Mouse (Mus musculus) embryonic facial prominence, embryonic 13.5 days (tissue): ENCODE data around the gene Gse1. TPM values are rescaled to one million over a fixed set of nuclear protein-coding genes. Genes with fewer than 3 reads are reported as not detected.

Experiments
- ATAC-seq: fragments of 200-750 bp; cut with Nextera tagmentation; 2 replicates; pipeline ENCODE4 v1.8.0; 2017; ENCODE audit warnings: low read depth; ENCODE audit not compliant: insufficient number of reproducible peaks, insufficient read depth, low FRiP score, low TSS enrichment
- H3K27ac ChIP-seq: fragments of 300-500 bp; sonication (generic); 2 replicates; pipeline ENCODE4 v1.5.1; 2015; ENCODE audit warnings: moderate library complexity, mild to moderate bottlenecking, inconsistent platforms
- H3K27me3 ChIP-seq: fragments of 300-500 bp; sonication (generic); 2 replicates; pipeline ENCODE4 v1.6.1; 2015; ENCODE audit warnings: mild to moderate bottlenecking, inconsistent platforms
- H3K36me3 ChIP-seq: fragments of 300-500 bp; sonication (generic); 2 replicates; pipeline ENCODE4 v1.6.1; 2015; ENCODE audit warnings: mild to moderate bottlenecking, inconsistent platforms
- H3K4me1 ChIP-seq: fragments of 300-500 bp; sonication (generic); 2 replicates; pipeline ENCODE4 v1.6.1; 2015; ENCODE audit warnings: inconsistent platforms
- H3K4me2 ChIP-seq: fragments of 300-500 bp; sonication (generic); 2 replicates; pipeline ENCODE4 v1.6.1; 2015; ENCODE audit warnings: moderate library complexity, mild to moderate bottlenecking, inconsistent platforms
- H3K4me3 ChIP-seq: fragments of 300-500 bp; sonication (generic); 2 replicates; pipeline ENCODE4 v1.5.1; 2015; ENCODE audit warnings: mild to moderate bottlenecking, inconsistent platforms
- H3K9ac ChIP-seq: fragments of 300-500 bp; sonication (generic); 2 replicates; pipeline ENCODE4 v1.6.1; 2015; ENCODE audit warnings: mild to moderate bottlenecking, inconsistent platforms
- H3K9me3 ChIP-seq: fragments of 300-500 bp; sonication (generic); 2 replicates; pipeline ENCODE4 v1.6.1; 2016; ENCODE audit warnings: inconsistent platforms
- WGBS: fragments of 180-500 bp; shearing (Covaris S2); methylation state at CpG from one replicate; pipeline ENCODE4 v1.1.7; 2015; ENCODE audit warnings: mixed read lengths; 5-methylcytosine and 5-hydroxymethylcytosine counted together
- polyA plus RNA-seq: library from polyadenylated mRNA; unstranded; fragments of >200 nt; fragmentation: Nextera tagmentation; extraction: Ambion mirVana; gene quantifications from 2 replicates; pipeline ENCODE4 v1.2.1, GENCODE M21; 2015

Gene Gse1
- polyA plus RNA-seq, 1 experiment from 2014 or later = 8.6 TPM

GRCm38 (mm10) chr8:120424829-120425198 is 196.6 kb downstream of the Gse1 start:
- H3K27ac ChIP-seq = peak overlapping the region; percentile 92
- H3K9ac ChIP-seq = peak overlapping the region; percentile 54; the same call in 1 of the 2 replicates
- no peaks in the 10 kb centered on the region for H3K27me3 ChIP-seq
- 22% methylated on average over 4 of the region's 4 CpGs for WGBS
- peak overlapping the region; percentile 39 for H3K4me2 ChIP-seq
- no peaks in the 10 kb centered on the region for H3K36me3 ChIP-seq
- no peaks in the 10 kb centered on the region for H3K9me3 ChIP-seq
- peaks cover 89% of the 10 kb centered on the region for H3K4me1 ChIP-seq
- H3K4me3 ChIP-seq = no peak overlapping the region
- ATAC-seq = no peak

- Histone ChIP-seq H3K27ac (peak overlapping the region; percentile 92), H3K4me1 (peaks cover 86% of the 10 kb centered on the region), H3K36me3 (no peaks in the 10 kb centered on the region), H3K9ac (peak overlapping the region; percentile 54; the same call in 1 of the 2 replicates), H3K27me3 (no peaks in the 10 kb centered on the region), H3K4me3 (no peak overlapping the region), H3K9me3 (no peaks in the 10 kb centered on the region), H3K4me2 (peak overlapping the region; percentile 39)
- peak; percentile 54 for ATAC-seq
- 7% methylated on average over 8 of the region's 8 CpGs for WGBS
These were observed 197.1 kb downstream of the Gse1 start for GRCm38 (mm10) chr8:120425199-120425941.

GRCm38 (mm10) chr8:120426105-120426504 is 197.8 kb downstream of the Gse1 start:
- Histone ChIP-seq H3K9ac (no peak overlapping the region), H3K4me1 (peaks cover 83% of the 10 kb centered on the region), H3K9me3 (no peaks in the 10 kb centered on the region), H3K27me3 (no peaks in the 10 kb centered on the region), H3K4me3 (no peak overlapping the region), H3K36me3 (no peaks in the 10 kb centered on the region), H3K27ac (peak overlapping the region; percentile 92), H3K4me2 (0 out of 2 replicates have a peak overlapping the region, but pooled peaks have one; percentile 39)
- 44% methylated on average over 1 of the region's 1 CpGs for WGBS
- ATAC-seq = no peak

- peaks cover 76% of the 10 kb centered on the region for H3K4me1 ChIP-seq
- no peaks in the 10 kb centered on the region for H3K36me3 ChIP-seq
- 18% methylated on average over 20 of the region's 20 CpGs for WGBS
- H3K9ac ChIP-seq = 0 out of 2 replicates have a peak overlapping the region, but pooled peaks have one; percentile 17
- H3K4me2 ChIP-seq = peak overlapping the region; percentile 12; the same call in 1 of the 2 replicates
- H3K9me3 ChIP-seq = no peaks in the 10 kb centered on the region
- H3K27ac ChIP-seq = peak overlapping the region; percentile 92
- no peak overlapping the region for H3K4me3 ChIP-seq
- no peak for ATAC-seq
- H3K27me3 ChIP-seq = no peaks in the 10 kb centered on the region
These were observed 198.5 kb downstream of the Gse1 start for GRCm38 (mm10) chr8:120426622-120427385.

GRCm38 (mm10) chr8:120428492-120428891 is 200.2 kb downstream of the Gse1 start:
- no peaks in the 10 kb centered on the region for H3K36me3 ChIP-seq
- no peak overlapping the region for H3K4me3 ChIP-seq
- H3K9ac ChIP-seq = no peak overlapping the region
- no peak overlapping the region for H3K27ac ChIP-seq
- H3K4me1 ChIP-seq = peaks cover 75% of the 10 kb centered on the region
- H3K9me3 ChIP-seq = no peaks in the 10 kb centered on the region
- H3K4me2 ChIP-seq = no peak overlapping the region
- no peak for ATAC-seq
- 59% methylated on average over 5 of the region's 5 CpGs for WGBS
- H3K27me3 ChIP-seq = no peaks in the 10 kb centered on the region

DNA sequence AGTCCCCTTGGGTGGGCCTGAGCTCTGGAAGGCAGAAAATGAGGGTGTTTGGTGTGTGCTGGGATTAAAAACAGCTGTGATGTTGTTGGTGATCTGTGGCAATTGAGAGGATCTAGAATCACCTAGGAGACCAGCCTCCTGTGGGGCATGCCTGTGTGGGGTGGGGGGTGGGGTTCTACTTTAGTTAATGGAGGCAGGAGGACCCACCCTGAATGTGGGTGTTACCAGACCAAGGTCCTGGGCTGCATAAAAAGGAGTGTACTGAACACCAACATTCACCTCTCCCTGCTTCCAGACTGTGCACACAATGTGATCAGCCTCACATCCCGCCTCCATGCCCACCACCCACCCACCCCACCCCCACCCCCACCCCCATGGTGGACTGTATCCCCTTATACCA is 200.9 kb downstream of the Gse1 start:
- no peaks in the 10 kb centered on the region for H3K27me3 ChIP-seq
- H3K36me3 ChIP-seq = no peaks in the 10 kb centered on the region
- no peak overlapping the region for H3K4me3 ChIP-seq
- 100% methylated on average over 1 of the region's 1 CpGs for WGBS
- no peak overlapping the region for H3K9ac ChIP-seq
- H3K27ac ChIP-seq = no peak overlapping the region
- peaks cover 69% of the 10 kb centered on the region for H3K4me1 ChIP-seq
- H3K9me3 ChIP-seq = no peaks in the 10 kb centered on the region
- no peak overlapping the region for H3K4me2 ChIP-seq
- no peak for ATAC-seq

GRCm38 (mm10) chr8:120431042-120431441 is 202.8 kb downstream of the Gse1 start:
- WGBS = 89% methylated on average over 12 of the region's 12 CpGs
- Histone ChIP-seq H3K9me3 (no peaks in the 10 kb centered on the region), H3K27me3 (no peaks in the 10 kb centered on the region), H3K36me3 (no peaks in the 10 kb centered on the region), H3K4me3 (no peak overlapping the region), H3K4me2 (no peak overlapping the region), H3K4me1 (peaks cover 59% of the 10 kb centered on the region), H3K9ac (no peak overlapping the region), H3K27ac (no peak overlapping the region)
- no peak for ATAC-seq

DNA sequence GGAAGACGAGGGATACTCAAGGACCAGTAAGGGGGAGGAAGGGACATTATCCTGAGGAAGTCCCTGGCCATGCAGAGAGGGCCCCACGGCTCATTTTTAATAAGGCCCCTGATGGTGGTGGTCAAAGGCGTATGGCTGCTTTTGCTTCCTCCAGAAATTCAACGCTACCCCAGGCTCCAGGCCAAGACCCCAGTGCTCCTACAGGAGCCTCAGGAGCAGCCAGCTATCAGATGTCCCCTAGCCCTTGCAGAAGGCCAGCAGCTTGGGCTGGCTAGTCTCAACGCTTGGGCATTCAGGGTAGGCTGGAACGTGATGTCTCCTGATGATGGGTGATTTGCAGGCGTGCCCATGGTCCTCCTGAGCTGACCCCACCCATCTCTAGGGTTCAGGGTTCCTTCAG is 204.2 kb downstream of the Gse1 start:
- no peaks in the 10 kb centered on the region for H3K27me3 ChIP-seq
- ATAC-seq = no peak
- no peak overlapping the region for H3K4me3 ChIP-seq
- peak overlapping the region; percentile 5; the same call in 1 of the 2 replicates for H3K27ac ChIP-seq
- 76% methylated on average over 7 of the region's 7 CpGs for WGBS
- H3K9ac ChIP-seq = no peak overlapping the region
- peaks cover 58% of the 10 kb centered on the region for H3K4me1 ChIP-seq
- no peak overlapping the region for H3K4me2 ChIP-seq
- H3K9me3 ChIP-seq = no peaks in the 10 kb centered on the region
- H3K36me3 ChIP-seq = no peaks in the 10 kb centered on the region

DNA sequence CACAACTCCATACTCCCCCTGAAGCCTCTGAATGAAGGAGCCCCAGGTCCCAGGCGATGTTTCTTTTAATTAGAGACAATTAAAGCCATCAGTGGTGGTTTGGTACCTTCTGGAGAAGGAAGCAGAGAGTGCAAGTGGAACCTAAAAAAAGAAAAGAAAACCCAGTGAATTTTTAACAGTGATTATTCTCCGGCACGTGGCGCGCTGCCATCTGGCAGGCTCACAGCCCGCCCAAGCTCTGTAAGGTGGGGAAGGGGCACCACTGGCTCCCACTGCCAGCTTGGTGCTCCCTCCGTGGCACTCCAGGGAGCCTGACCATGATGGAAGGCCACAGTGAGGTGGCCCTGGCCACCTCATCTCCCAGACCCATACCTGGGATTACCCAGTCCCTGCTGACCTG is 204.9 kb downstream of the Gse1 start:
- 0 out of 2 replicates have a peak, but pooled peaks cover 6% of the 10 kb centered on the region for H3K27me3 ChIP-seq
- peaks cover 59% of the 10 kb centered on the region for H3K4me1 ChIP-seq
- H3K4me2 ChIP-seq = no peak overlapping the region
- no peak for ATAC-seq
- 77% methylated on average over 7 of the region's 7 CpGs for WGBS
- H3K9ac ChIP-seq = no peak overlapping the region
- no peak overlapping the region for H3K4me3 ChIP-seq
- H3K36me3 ChIP-seq = no peaks in the 10 kb centered on the region
- peak overlapping the region; percentile 5; the same call in 1 of the 2 replicates for H3K27ac ChIP-seq
- H3K9me3 ChIP-seq = no peaks in the 10 kb centered on the region

- no peaks in the 10 kb centered on the region for H3K9me3 ChIP-seq
- no peak overlapping the region for H3K4me3 ChIP-seq
- H3K36me3 ChIP-seq = no peaks in the 10 kb centered on the region
- WGBS = 93% methylated on average over 1 of the region's 1 CpGs
- no peak overlapping the region for H3K9ac ChIP-seq
- no peak for ATAC-seq
- H3K27me3 ChIP-seq = 0 out of 2 replicates have a peak, but pooled peaks cover 9% of the 10 kb centered on the region
- H3K4me1 ChIP-seq = peaks cover 59% of the 10 kb centered on the region
- no peak overlapping the region for H3K4me2 ChIP-seq
- H3K27ac ChIP-seq = no peak overlapping the region
These were observed 205.5 kb downstream of the Gse1 start for GRCm38 (mm10) chr8:120433734-120434133.

DNA sequence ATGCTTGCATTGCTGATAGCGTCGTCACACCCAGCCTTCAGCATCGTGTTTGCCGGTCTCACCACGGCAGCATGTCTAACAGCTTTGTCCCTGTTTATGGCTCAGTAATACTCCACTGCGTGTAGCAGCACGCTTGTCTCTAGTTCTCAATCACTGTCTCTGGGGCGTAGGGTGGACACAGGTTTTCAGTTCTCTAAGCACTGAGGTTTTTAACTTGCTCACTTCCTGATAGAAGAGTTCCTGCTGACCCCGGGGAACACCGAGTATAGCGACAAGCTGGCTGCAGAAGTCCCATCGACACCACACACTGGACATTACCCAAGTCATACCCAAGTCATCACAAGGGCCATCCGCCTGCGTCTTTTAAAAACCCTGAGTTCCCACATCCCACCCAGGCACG is 207.5 kb downstream of the Gse1 start:
- peaks cover 70% of the 10 kb centered on the region for H3K4me1 ChIP-seq
- no peak overlapping the region for H3K4me3 ChIP-seq
- H3K9me3 ChIP-seq = no peaks in the 10 kb centered on the region
- no peak overlapping the region for H3K4me2 ChIP-seq
- H3K9ac ChIP-seq = no peak overlapping the region
- H3K27me3 ChIP-seq = 0 out of 2 replicates have a peak, but pooled peaks cover 9% of the 10 kb centered on the region
- no peak overlapping the region for H3K27ac ChIP-seq
- no peak for ATAC-seq
- no peaks in the 10 kb centered on the region for H3K36me3 ChIP-seq
- WGBS = 94% methylated on average over 15 of the region's 15 CpGs
